Mouse (Mus musculus) spleen, adult 12 weeks (tissue): ENCODE results near the gene Cic.

Source experiments
- DNase-seq: peaks from one replicate; pipeline ENCODE4 v3.0.0; 2022; ENCODE audit warnings: low spot score

Cic gene

GRCm38 (mm10) chr7:25282731-25283211, 15.3 kb downstream of the Cic start:
- no peak for DNase-seq

- DNase-seq = no peak
Observed at GRCm38 (mm10) chr7:25283637-25284036, 16.1 kb downstream of the Cic start.

GRCm38 (mm10) chr7:25284171-25284570, 16.7 kb downstream of the Cic start:
- no peak for DNase-seq

GRCm38 (mm10) chr7:25284766-25285165, 17.3 kb downstream of the Cic start:
- no peak for DNase-seq

GRCm38 (mm10) chr7:25285511-25286238, 18.2 kb downstream of the Cic start:
- no peak for DNase-seq

GRCm38 (mm10) chr7:25286989-25287388, 19.5 kb downstream of the Cic start:
- DNase-seq = no peak

- no peak for DNase-seq
Observed at GRCm38 (mm10) chr7:25288011-25288410, 20.5 kb downstream of the Cic start.

GRCm38 (mm10) chr7:25288721-25289120, 21.2 kb downstream of the Cic start:
- no peak for DNase-seq

GRCm38 (mm10) chr7:25289925-25290324, 22.4 kb downstream of the Cic start:
- no peak for DNase-seq

- DNase-seq = no peak
Observed at GRCm38 (mm10) chr7:25290463-25290862, 23.0 kb downstream of the Cic start.

- no peak for DNase-seq
Observed at GRCm38 (mm10) chr7:25290911-25291310, 23.4 kb downstream of the Cic start.

- DNase-seq = no peak
Observed at GRCm38 (mm10) chr7:25292107-25292506, 24.6 kb downstream of the Cic start.

- no peak for DNase-seq
Observed at GRCm38 (mm10) chr7:25293191-25293739, 25.8 kb downstream of the Cic start.

- DNase-seq = no peak
Observed at GRCm38 (mm10) chr7:25294495-25294894, 27.0 kb downstream of the Cic start.

GRCm38 (mm10) chr7:25294960-25295722, 27.6 kb downstream of the Cic start:
- no peak for DNase-seq

- DNase-seq = no peak
Observed at GRCm38 (mm10) chr7:25296945-25297453, 29.5 kb downstream of the Cic start.

- no peak for DNase-seq
Observed at GRCm38 (mm10) chr7:25297454-25298325, 30.2 kb downstream of the Cic start, which contains the start of gene Pafah1b3. Gene Pafah1b3, minus strand, starts transcription at chr7:25297986.

- no peak for DNase-seq
Observed at GRCm38 (mm10) chr7:25301063-25301462, 33.6 kb downstream of the Cic start, which contains the start of gene Prr19. Gene Prr19, plus strand, starts transcription at chr7:25301411.

GRCm38 (mm10) chr7:25303003-25303684, 35.6 kb downstream of the Cic start:
- DNase-seq = no peak

- no peak for DNase-seq
Observed at GRCm38 (mm10) chr7:25303685-25304006, 36.1 kb downstream of the Cic start.

GRCm38 (mm10) chr7:25305481-25305880, 38.0 kb downstream of the Cic start:
- no peak for DNase-seq
